Mouse (Mus musculus) liver, embryonic 13.5 days (tissue): ENCODE measurements around the gene Tmem170b. TPM values are rescaled to one million over a fixed set of nuclear protein-coding genes. Genes with fewer than 3 reads are reported as not detected.

ENCODE experiments used
- ATAC-seq: fragments of 200-750 bp; cut with Nextera tagmentation; 2 replicates; pipeline ENCODE4 v1.8.0; 2017; ENCODE audit warnings: low read depth, mild to moderate bottlenecking, moderate number of reproducible peaks, moderate library complexity
- DNase-seq: peaks from one replicate; pipeline ENCODE4 v3.0.0; 2022
- H3K27ac ChIP-seq: fragments of 300-500 bp; sonication (generic); 2 replicates; pipeline ENCODE4 v1.5.1; 2015; ENCODE audit warnings: moderate library complexity, mild to moderate bottlenecking, inconsistent platforms
- H3K27me3 ChIP-seq: fragments of 300-500 bp; sonication (generic); 2 replicates; pipeline ENCODE4 v1.6.1; 2015; ENCODE audit warnings: mild to moderate bottlenecking, inconsistent platforms
- H3K36me3 ChIP-seq: fragments of 300-500 bp; sonication (generic); 2 replicates; pipeline ENCODE4 v1.6.1; 2015; ENCODE audit warnings: mild to moderate bottlenecking, inconsistent platforms
- H3K4me1 ChIP-seq: fragments of 300-500 bp; sonication (generic); replicated peaks from 2 replicates; pipeline ENCODE4 v1.6.1; 2015; ENCODE audit warnings: inconsistent platforms
- H3K4me2 ChIP-seq: fragments of 300-500 bp; sonication (generic); 2 replicates; pipeline ENCODE4 v1.6.1; 2015; ENCODE audit warnings: inconsistent platforms, mild to moderate bottlenecking, moderate library complexity
- H3K4me3 ChIP-seq: fragments of 300-500 bp; sonication (generic); replicated peaks from 2 replicates; pipeline ENCODE4 v1.5.1; 2015; ENCODE audit warnings: mild to moderate bottlenecking, inconsistent platforms
- H3K9ac ChIP-seq: fragments of 300-500 bp; sonication (generic); 2 replicates; pipeline ENCODE4 v1.6.1; 2015; ENCODE audit warnings: mild to moderate bottlenecking, inconsistent platforms
- H3K9me3 ChIP-seq: fragments of 300-500 bp; sonication (generic); replicated peaks from 2 replicates; pipeline ENCODE4 v1.6.1; 2016; ENCODE audit warnings: inconsistent platforms
- WGBS: fragments of 180-500 bp; shearing (Covaris S2); methylation state at CpG from one replicate; pipeline ENCODE4 v1.1.7; 2015; ENCODE audit not compliant: insufficient replicate concordance; 5-methylcytosine and 5-hydroxymethylcytosine counted together
- polyA plus RNA-seq: library from polyadenylated mRNA; unstranded; fragments of >200 nt; fragmentation: Nextera tagmentation; extraction: Ambion mirVana; gene quantifications from 2 replicates; pipeline ENCODE4 v1.2.1, GENCODE M21; 2015

Gene Tmem170b
- polyA plus RNA-seq, 1 experiment from 2014 or later: 4.5 TPM

DNA sequence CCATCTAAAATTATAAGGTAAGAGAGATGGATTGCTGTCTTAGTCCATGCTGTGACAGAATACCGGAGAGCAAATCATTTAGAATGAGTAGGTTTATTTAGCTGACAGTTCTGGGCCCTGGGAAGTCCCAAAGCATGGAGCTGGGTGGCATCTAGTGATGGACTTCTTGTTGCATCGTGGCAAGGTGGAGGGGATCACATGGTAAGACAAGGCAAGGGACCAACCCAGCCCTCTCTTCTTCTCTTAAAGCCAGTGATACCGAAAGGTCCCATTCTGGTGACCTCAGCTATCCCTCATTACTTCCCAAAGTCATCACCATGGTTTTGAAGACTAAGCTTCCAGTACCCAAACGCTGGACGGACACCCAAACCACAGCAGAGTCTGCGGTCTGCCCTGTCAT is 42.3 kb downstream of the Tmem170b start:
- H3K4me2 ChIP-seq: no peak overlapping the region
- 62% methylated on average over 6 of the region's 6 CpGs for WGBS
- no peak for ATAC-seq
- H3K4me1 ChIP-seq: no peaks in the 10 kb centered on the region
- no peak overlapping the region for H3K27ac ChIP-seq
- no peak overlapping the region for H3K9ac ChIP-seq
- no peaks in the 10 kb centered on the region for H3K27me3 ChIP-seq
- no peaks in the 10 kb centered on the region for H3K36me3 ChIP-seq
- no peak overlapping the region for H3K4me3 ChIP-seq
- no peak for DNase-seq
- H3K9me3 ChIP-seq: no peaks in the 10 kb centered on the region

- ATAC-seq: no peak
- no peaks in the 10 kb centered on the region for H3K27me3 ChIP-seq
- no peaks in the 10 kb centered on the region for H3K36me3 ChIP-seq
- no peak overlapping the region for H3K4me2 ChIP-seq
- no peaks in the 10 kb centered on the region for H3K9me3 ChIP-seq
- no peaks in the 10 kb centered on the region for H3K4me1 ChIP-seq
- H3K9ac ChIP-seq: no peak overlapping the region
- no peak overlapping the region for H3K27ac ChIP-seq
- WGBS: 60% methylated on average over 7 of the region's 7 CpGs
- no peak overlapping the region for H3K4me3 ChIP-seq
- no peak for DNase-seq
Measured at GRCm38 (mm10) chr13:41650665-41651064, 45.0 kb downstream of the Tmem170b start.

GRCm38 (mm10) chr13:41653791-41654190 is 48.1 kb downstream of the Tmem170b start:
- 56% methylated on average over 2 of the region's 2 CpGs for WGBS
- no peaks in the 10 kb centered on the region for H3K9me3 ChIP-seq
- ATAC-seq (no peak), DNase-seq (no peak)
- no peak overlapping the region for H3K27ac ChIP-seq
- no peaks in the 10 kb centered on the region for H3K27me3 ChIP-seq
- H3K4me2 ChIP-seq: no peak overlapping the region
- H3K4me1 ChIP-seq: no peaks in the 10 kb centered on the region
- H3K9ac ChIP-seq: no peak overlapping the region
- H3K36me3 ChIP-seq: no peaks in the 10 kb centered on the region
- no peak overlapping the region for H3K4me3 ChIP-seq

DNA sequence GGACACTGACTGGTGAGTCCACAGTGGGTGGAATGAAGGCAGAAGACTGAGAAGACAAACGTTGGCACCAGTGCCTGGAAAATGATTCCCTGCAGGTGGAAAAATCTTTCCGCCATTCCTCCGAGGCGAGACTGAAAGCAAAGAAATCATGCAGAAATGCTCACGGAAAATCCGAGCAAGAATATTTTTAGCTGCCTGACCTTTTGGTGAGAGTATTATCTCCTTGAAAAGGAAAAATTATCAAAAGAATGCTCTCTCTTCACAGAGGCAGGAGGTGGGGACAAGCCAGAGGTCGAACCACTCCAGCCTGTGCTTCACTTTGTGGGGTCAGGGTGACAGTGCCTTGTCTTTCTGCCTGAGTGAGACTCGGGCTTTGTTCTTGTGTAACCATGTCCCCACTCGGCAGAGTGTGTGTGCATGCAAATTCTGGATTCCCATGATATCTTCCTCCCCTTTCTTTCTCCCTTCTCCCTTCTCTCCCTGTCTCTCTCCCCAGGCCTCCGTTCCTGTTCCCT is 49.9 kb downstream of the Tmem170b start:
- H3K36me3 ChIP-seq: no peaks in the 10 kb centered on the region
- no peaks in the 10 kb centered on the region for H3K9me3 ChIP-seq
- H3K4me3 ChIP-seq: no peak overlapping the region
- H3K4me2 ChIP-seq: no peak overlapping the region
- 64% methylated on average over 10 of the region's 10 CpGs for WGBS
- H3K27me3 ChIP-seq: no peaks in the 10 kb centered on the region
- H3K4me1 ChIP-seq: no peaks in the 10 kb centered on the region
- no peak for DNase-seq
- no peak overlapping the region for H3K9ac ChIP-seq
- no peak overlapping the region for H3K27ac ChIP-seq
- ATAC-seq: no peak

DNA sequence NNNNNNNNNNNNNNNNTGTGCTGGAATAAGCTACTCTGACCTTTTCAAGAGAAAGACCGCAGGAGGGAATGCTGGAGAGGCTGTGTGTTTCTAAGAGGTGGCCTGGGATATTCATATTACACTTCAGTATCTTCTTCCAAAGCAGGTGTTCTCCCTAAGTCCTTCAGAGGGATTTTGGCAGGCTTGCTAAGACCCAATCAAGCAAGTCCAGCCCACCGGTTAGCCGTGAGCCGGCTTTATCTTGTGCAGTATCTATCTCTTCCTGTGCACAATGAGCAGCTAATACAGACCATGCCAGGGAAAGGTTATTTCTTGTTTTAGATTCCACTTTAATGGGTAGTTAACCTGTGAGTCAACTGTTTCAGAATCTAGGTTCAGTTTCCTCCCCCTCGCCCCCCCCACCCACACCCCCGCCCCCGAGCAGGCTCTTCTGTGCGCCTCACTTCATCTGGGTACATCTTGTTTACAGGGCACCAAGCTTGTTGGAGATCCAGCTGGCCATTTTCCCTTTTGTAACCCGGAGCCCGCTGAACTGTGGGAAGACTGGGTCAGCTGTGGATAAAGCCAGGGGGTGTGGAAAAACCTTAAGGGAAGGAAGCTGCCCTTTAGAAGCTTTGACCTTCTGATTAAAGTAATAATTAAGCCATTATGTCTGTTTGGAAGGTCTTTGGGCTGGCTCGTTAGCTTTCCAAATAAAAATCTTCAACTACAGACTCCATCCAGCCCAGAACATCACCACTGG is 54.5 kb downstream of the Tmem170b start:
- H3K27ac ChIP-seq: no peak overlapping the region
- H3K4me3 ChIP-seq: no peak overlapping the region
- DNase-seq (no peak), ATAC-seq (no peak)
- H3K36me3 ChIP-seq: no peaks in the 10 kb centered on the region
- no peak overlapping the region for H3K9ac ChIP-seq
- H3K27me3 ChIP-seq: no peaks in the 10 kb centered on the region
- H3K9me3 ChIP-seq: no peaks in the 10 kb centered on the region
- H3K4me2 ChIP-seq: no peak overlapping the region
- peaks cover 3% of the 10 kb centered on the region; the same call in 1 of the 2 replicates for H3K4me1 ChIP-seq
- WGBS: 52% methylated on average over 11 of the region's 11 CpGs

DNA sequence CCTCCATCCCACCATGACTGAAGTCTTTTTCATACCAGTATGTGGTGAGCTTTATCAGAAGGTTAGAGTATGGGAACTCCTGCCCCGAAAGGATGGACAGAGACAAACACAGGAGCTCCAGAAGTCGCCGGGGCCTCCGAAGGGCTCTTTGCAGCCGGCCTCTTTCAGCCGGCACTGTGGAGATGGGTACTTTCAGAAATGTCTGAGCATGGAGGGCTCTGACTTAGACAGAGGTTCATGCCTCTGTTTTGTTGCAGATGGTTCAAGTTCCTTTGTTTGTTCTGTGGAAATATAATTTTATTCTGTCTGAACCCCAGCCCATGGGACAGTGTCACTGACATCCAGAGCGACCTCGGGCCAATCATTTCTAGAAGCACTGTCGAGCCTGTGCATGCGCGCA is 55.4 kb downstream of the Tmem170b start:
- no peak overlapping the region for H3K4me2 ChIP-seq
- WGBS: 82% methylated on average over 11 of the region's 11 CpGs
- no peaks in the 10 kb centered on the region for H3K36me3 ChIP-seq
- H3K4me3 ChIP-seq: no peak overlapping the region
- H3K27ac ChIP-seq: no peak overlapping the region
- H3K4me1 ChIP-seq: peaks cover 3% of the 10 kb centered on the region; the same call in 1 of the 2 replicates
- no peaks in the 10 kb centered on the region for H3K9me3 ChIP-seq
- DNase-seq (no peak), ATAC-seq (no peak)
- no peaks in the 10 kb centered on the region for H3K27me3 ChIP-seq
- no peak overlapping the region for H3K9ac ChIP-seq

GRCm38 (mm10) chr13:41662401-41663070 is 56.8 kb downstream of the Tmem170b start:
- Histone ChIP-seq H3K9me3 (no peaks in the 10 kb centered on the region), H3K36me3 (no peaks in the 10 kb centered on the region), H3K27ac (no peak overlapping the region; the same call in 1 of the 2 replicates), H3K27me3 (no peaks in the 10 kb centered on the region), H3K9ac (no peak overlapping the region), H3K4me2 (no peak overlapping the region), H3K4me1 (peaks cover 3% of the 10 kb centered on the region; the same call in 1 of the 2 replicates), H3K4me3 (no peak overlapping the region)
- DNase-seq (no peak), ATAC-seq (no peak)
- WGBS: 34% methylated on average over 17 of the region's 17 CpGs

DNA sequence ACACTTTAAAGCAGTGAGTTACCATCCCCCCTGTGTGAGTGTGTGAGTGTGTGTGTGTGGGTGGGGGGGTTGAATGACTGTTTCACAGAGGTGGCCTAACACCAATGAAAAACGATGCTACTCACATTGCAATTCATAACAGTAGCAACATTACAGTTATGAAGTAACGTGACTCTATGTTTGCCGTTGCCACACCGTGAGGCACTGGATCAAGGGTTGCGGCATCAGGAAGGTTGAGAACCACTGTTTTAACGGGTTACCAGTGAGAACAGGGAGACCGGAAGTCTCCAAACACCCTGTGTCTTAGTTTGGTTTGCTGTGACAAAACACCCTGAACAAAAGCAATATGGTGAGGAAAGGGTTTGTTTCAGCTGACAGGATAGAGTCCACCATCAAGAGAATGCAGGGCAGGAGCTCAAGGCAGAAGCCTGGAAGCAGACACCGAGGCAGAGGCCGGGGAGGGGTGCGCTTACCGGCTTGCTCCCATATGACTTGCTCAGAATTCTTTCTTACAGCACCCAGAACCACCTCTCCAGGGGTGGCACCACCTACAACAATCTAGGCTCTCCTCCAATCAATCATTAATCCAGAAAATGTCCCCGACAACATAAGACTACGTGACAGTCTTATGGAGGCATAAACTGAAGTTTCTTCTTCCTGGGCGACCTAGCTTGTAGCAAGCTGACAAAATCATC is 57.9 kb downstream of the Tmem170b start:
- Histone ChIP-seq H3K4me3 (no peak overlapping the region), H3K9ac (no peak overlapping the region), H3K9me3 (no peaks in the 10 kb centered on the region), H3K27me3 (no peaks in the 10 kb centered on the region), H3K27ac (no peak overlapping the region), H3K36me3 (no peaks in the 10 kb centered on the region), H3K4me2 (no peak overlapping the region), H3K4me1 (peaks cover 3% of the 10 kb centered on the region; the same call in 1 of the 2 replicates)
- ATAC-seq (no peak), DNase-seq (no peak)
- 75% methylated on average over 14 of the region's 14 CpGs for WGBS

GRCm38 (mm10) chr13:41669951-41670350 is 64.2 kb downstream of the Tmem170b start:
- Histone ChIP-seq H3K9ac (no peak overlapping the region), H3K9me3 (no peaks in the 10 kb centered on the region), H3K4me3 (no peak overlapping the region), H3K27me3 (no peaks in the 10 kb centered on the region), H3K4me2 (no peak overlapping the region), H3K27ac (no peak overlapping the region), H3K36me3 (no peaks in the 10 kb centered on the region), H3K4me1 (no peaks in the 10 kb centered on the region)
- no peak for DNase-seq
- no peak for ATAC-seq
- WGBS: 82% methylated on average over 2 of the region's 2 CpGs

- Histone ChIP-seq H3K27ac (no peak overlapping the region), H3K9me3 (no peaks in the 10 kb centered on the region), H3K4me2 (no peak overlapping the region), H3K36me3 (no peaks in the 10 kb centered on the region), H3K9ac (no peak overlapping the region), H3K4me3 (no peak overlapping the region), H3K27me3 (no peaks in the 10 kb centered on the region), H3K4me1 (no peaks in the 10 kb centered on the region)
- DNase-seq (no peak), ATAC-seq (no peak)
- 62% methylated on average over 7 of the region's 7 CpGs for WGBS
Measured at GRCm38 (mm10) chr13:41670386-41671130, 64.9 kb downstream of the Tmem170b start.
